Mouse (Mus musculus) ES-E14 (cell line): ENCODE data around the gene Borcs7.

Source experiments
- CHD2 ChIP-seq: IDR thresholded peaks from 2 replicates; pipeline ENCODE4 v1.6.1; 2014; ENCODE audit warnings: mild to moderate bottlenecking, low read depth, low read length, inconsistent platforms
- HCFC1 ChIP-seq: IDR thresholded peaks from 2 replicates; pipeline ENCODE4 v1.6.1; 2012; ENCODE audit warnings: low read length, inconsistent platforms, borderline replicate concordance; ENCODE audit not compliant: insufficient read depth
- MAFK ChIP-seq: IDR thresholded peaks from 2 replicates; pipeline ENCODE4 v1.6.1; 2014; ENCODE audit warnings: mild to moderate bottlenecking, low read depth, low read length, inconsistent platforms; ENCODE audit not compliant: insufficient read depth
- ZC3H11A ChIP-seq: IDR thresholded peaks from 2 replicates; pipeline ENCODE4 v1.6.1; 2012; ENCODE audit warnings: low read depth, mild to moderate bottlenecking, inconsistent platforms, low read length, borderline replicate concordance
- ZNF384 ChIP-seq: IDR thresholded peaks from 2 replicates; pipeline ENCODE4 v1.6.1; 2012; ENCODE audit warnings: low read depth, low read length, inconsistent platforms

GRCm38 (mm10) chr19:46661511-46661910 is 28.2 kb upstream of the Borcs7 start:
- TF ChIP-seq HCFC1 (no peak), ZNF384 (no peak), CHD2 (no peak), ZC3H11A (no peak), MAFK (no peak)
